Mouse (Mus musculus) layer of hippocampus, postnatal 10 days (tissue): ENCODE results near the gene Ccdc51. TPM values are rescaled to one million over a fixed set of nuclear protein-coding genes. Genes with fewer than 3 reads are reported as not detected.
"Not testable (repeated sequence)": the region's sequence is repeated elsewhere in the genome, so short reads cannot be mapped to it uniquely, and the experiment has no call there.

Experiments used
- DNase-seq, 2 experiments: peaks; one replicate each; pipeline ENCODE4 v3.0.0; 2021; ENCODE audit warnings: low spot score in 2 of 2
- total RNA-seq, 2 experiments: library from RNA; stranded (reverse); gene quantifications; 2 replicates each; pipeline ENCODE4 v1.2.3; 2021

The Ccdc51 gene
- total RNA-seq, 2 experiments from 2014 or later: 6.1 to 7.3 TPM

GRCm38 (mm10) chr9:109122553-109123085 lies 40.3 kb downstream of the Ccdc51 start:
- DNase-seq: peak; percentile 49 to 61

- no peak for DNase-seq
Measured at GRCm38 (mm10) chr9:109123266-109123665, 41.0 kb downstream of the Ccdc51 start.

GRCm38 (mm10) chr9:109124164-109124563 lies 41.9 kb downstream of the Ccdc51 start:
- no peak for DNase-seq

GRCm38 (mm10) chr9:109125043-109125442 lies 42.8 kb downstream of the Ccdc51 start:
- DNase-seq: no peak

- DNase-seq: no peak
Measured at GRCm38 (mm10) chr9:109125481-109125880, 43.2 kb downstream of the Ccdc51 start.

GRCm38 (mm10) chr9:109127076-109127475 lies 44.8 kb downstream of the Ccdc51 start:
- DNase-seq: no peak

- peak; percentile 53 to 59 for DNase-seq
Measured at GRCm38 (mm10) chr9:109128211-109128610, 45.9 kb downstream of the Ccdc51 start.

- DNase-seq: no peak
Measured at GRCm38 (mm10) chr9:109130076-109130475, 47.8 kb downstream of the Ccdc51 start.

GRCm38 (mm10) chr9:109140414-109140813 lies 58.1 kb downstream of the Ccdc51 start:
- not testable (repeated sequence) for DNase-seq

Other genes with a start within 250 kb of the Ccdc51 start
- gene Slc26a6, start 229.2 kb upstream of the Ccdc51 start, total RNA-seq: 10 to 100 TPM; 35.8 to 38.1 TPM
- under 1 TPM in 1 of 2 experiments, not detected in 1; 0.39 TPM for gene Tmem89, start 167.9 kb upstream of the Ccdc51 start, total RNA-seq
- gene Uqcrc1, start 145.9 kb upstream of the Ccdc51 start, total RNA-seq: 100 to 1,000 TPM; 348 to 361 TPM
- gene Col7a1, start 128.9 kb upstream of the Ccdc51 start, total RNA-seq: 1 to 10 TPM; 3.9 to 4.8 TPM
- gene Ucn2, start 96.5 kb upstream of the Ccdc51 start, total RNA-seq: under 1 TPM in 1 of 2 experiments, not detected in 1; 0.41 TPM
- gene Pfkfb4, start 90.7 kb upstream of the Ccdc51 start, total RNA-seq: 10 to 100 TPM; 20.9 to 26.7 TPM
- 10 to 100 TPM; 37.7 to 47.2 TPM for gene Shisa5, start 43.9 kb upstream of the Ccdc51 start, total RNA-seq
- 10 to 100 TPM; 11.9 to 13.2 TPM for gene Trex1, start 22.8 kb upstream of the Ccdc51 start, total RNA-seq
- 10 to 100 TPM; 28.5 to 29.9 TPM for gene Atrip, start 8.4 kb upstream of the Ccdc51 start, total RNA-seq
- 100 to 1,000 TPM; 331 to 333 TPM for gene Tma7, start 94 bp downstream of the Ccdc51 start, total RNA-seq
- gene Plxnb1, start 12.9 kb downstream of the Ccdc51 start, total RNA-seq: 10 to 100 TPM; 87.8 to 89.8 TPM
- not detected for gene Fbxw21, start 79.5 kb downstream of the Ccdc51 start, total RNA-seq
- not detected for gene Fbxw13, start 113.5 kb downstream of the Ccdc51 start, total RNA-seq
- gene Fbxw20, start 152.3 kb downstream of the Ccdc51 start, total RNA-seq: not detected
- not detected for gene Fbxw14, start 205.2 kb downstream of the Ccdc51 start, total RNA-seq